Mouse (Mus musculus): ENCODE results near the gene Uhrf1bp1l.

The Uhrf1bp1l gene

GRCm38 (mm10) chr10:89838834-89839233 is 94.0 kb downstream of the Uhrf1bp1l start:
- DNase-seq (ENCODE audit: low spot score): no peak

GRCm38 (mm10) chr10:89850951-89851350 is 106.2 kb downstream of the Uhrf1bp1l start:
- DNase-seq (ENCODE audit: low spot score): no peak

- DNase-seq (ENCODE audit: low spot score): no peak
Observed at GRCm38 (mm10) chr10:89855251-89855875, 110.6 kb downstream of the Uhrf1bp1l start.

GRCm38 (mm10) chr10:89856286-89856685 is 111.5 kb downstream of the Uhrf1bp1l start:
- DNase-seq (ENCODE audit: low spot score): no peak

- no peak for DNase-seq (ENCODE audit: low spot score)
Observed at GRCm38 (mm10) chr10:89868211-89868610, 123.4 kb downstream of the Uhrf1bp1l start.

GRCm38 (mm10) chr10:89868836-89869235 is 124.0 kb downstream of the Uhrf1bp1l start:
- no peak for DNase-seq (ENCODE audit: low spot score)

Data from yolk sac, embryonic 10.5 days (tissue).